Mouse (Mus musculus) embryonic fibroblast, embryonic 13.5 days (primary cell): ENCODE results near the gene Mndal.
"Not testable (repeated sequence)": the region's sequence is repeated elsewhere in the genome, so short reads cannot be mapped to it uniquely, and the experiment has no call there.

Experiments used
- CTCF ChIP-seq: IDR thresholded peaks from 2 replicates; pipeline ENCODE4 v1.5.1; 2011; ENCODE audit warnings: mild to moderate bottlenecking, control low read depth, low read length, moderate library complexity, borderline replicate concordance; ENCODE audit not compliant: insufficient read depth
- POLR2A ChIP-seq: IDR thresholded peaks from 2 replicates; pipeline ENCODE4 v1.6.1; 2011; ENCODE audit warnings: low read depth, mild to moderate bottlenecking, control low read depth, low read length, moderate library complexity

DNA sequence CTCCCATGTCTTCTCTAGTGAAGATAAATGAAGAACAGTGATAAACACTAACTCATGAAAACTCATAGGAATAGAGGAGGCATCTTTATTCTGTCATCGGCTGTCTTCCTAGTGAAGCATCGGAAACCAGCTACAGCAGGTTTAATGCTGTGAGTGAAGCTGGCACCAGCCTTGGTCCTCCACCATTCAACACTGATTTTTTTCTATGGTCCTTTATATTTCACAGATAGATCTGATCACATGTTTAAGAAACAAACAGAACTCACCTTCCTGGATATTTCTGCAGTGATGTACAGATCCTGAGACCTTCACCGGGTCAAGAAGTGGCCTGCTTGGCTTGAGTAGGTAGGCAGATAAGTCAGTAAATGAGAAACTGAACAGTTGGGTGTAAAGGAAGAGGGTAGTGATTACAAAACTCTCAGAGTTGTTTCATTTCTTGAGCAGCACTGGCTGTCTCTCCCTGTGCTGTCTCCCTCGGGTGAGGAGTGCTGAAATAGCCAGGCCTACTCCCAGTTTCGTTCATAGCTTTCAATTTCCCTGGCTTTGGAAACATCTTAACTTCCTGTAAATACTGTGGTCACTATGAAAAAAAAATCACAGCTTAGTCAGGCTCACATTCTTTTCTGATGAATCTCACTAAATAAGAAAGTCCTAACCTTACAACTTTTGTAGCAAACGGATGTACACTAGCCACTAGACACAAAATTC, 29.6 kb downstream of the Mndal start, which contains the start of gene Ifi211:
- TF ChIP-seq CTCF: not testable (repeated sequence)
- peak; percentile 58 for TF ChIP-seq POLR2A
